Mouse (Mus musculus): Measurements from ENCODE around the gene Cerkl. TPM values are rescaled to one million over a fixed set of nuclear protein-coding genes. Genes with fewer than 3 reads are reported as not detected.

Gene Cerkl
- polyA plus RNA-seq, 1 experiment from 2014 or later, result 2.5 TPM

GRCm38 (mm10) chr2:79357835-79358234 is 98.8 kb downstream of the Cerkl start:
- ATAC-seq (ENCODE audit: low FRiP score), result no peak
- H3K36me3 ChIP-seq (ENCODE audit: control insufficient read depth, insufficient read depth, low read length), result no peaks in the 10 kb centered on the region
- H3K27me3 ChIP-seq (ENCODE audit: control insufficient read depth, insufficient read depth, low read length), result no peaks in the 10 kb centered on the region
- no peak overlapping the region for H3K4me2 ChIP-seq
- no peak overlapping the region for H3K4me3 ChIP-seq (ENCODE audit: low read depth, low read length)
- no peaks in the 10 kb centered on the region for H3K9me3 ChIP-seq (ENCODE audit: control insufficient read depth, low read length)
- H3K4me1 ChIP-seq (ENCODE audit: control insufficient read depth, insufficient read depth, low read length), result no peaks in the 10 kb centered on the region
- no peak overlapping the region for H3K27ac ChIP-seq (ENCODE audit: low read depth, low read length)
- 87% methylated on average over 3 of the region's 3 CpGs for WGBS
- peak; percentile 19 for DNase-seq (ENCODE audit: low spot score, missing footprints)
- no peak overlapping the region for H3K9ac ChIP-seq (ENCODE audit: low read length)

- H3K27me3 ChIP-seq (ENCODE audit: control insufficient read depth, insufficient read depth, low read length), result no peaks in the 10 kb centered on the region
- no peak overlapping the region for H3K4me2 ChIP-seq
- H3K36me3 ChIP-seq (ENCODE audit: control insufficient read depth, insufficient read depth, low read length), result no peaks in the 10 kb centered on the region
- H3K9ac ChIP-seq (ENCODE audit: low read length), result no peak overlapping the region
- H3K4me1 ChIP-seq (ENCODE audit: control insufficient read depth, insufficient read depth, low read length), result peaks cover 5% of the 10 kb centered on the region
- no peak overlapping the region for H3K27ac ChIP-seq (ENCODE audit: low read depth, low read length)
- H3K9me3 ChIP-seq (ENCODE audit: control insufficient read depth, low read length), result no peaks in the 10 kb centered on the region
- peak; percentile 14 for DNase-seq (ENCODE audit: low spot score, missing footprints)
- H3K4me3 ChIP-seq (ENCODE audit: low read depth, low read length), result no peak overlapping the region
- 94% methylated on average over 16 of the region's 16 CpGs for WGBS
- no peak for ATAC-seq (ENCODE audit: low FRiP score)
Measured at GRCm38 (mm10) chr2:79354773-79355172, 101.8 kb downstream of the Cerkl start.

- Histone ChIP-seq H3K36me3 (ENCODE audit: control insufficient read depth, insufficient read depth, low read length) (no peaks in the 10 kb centered on the region), H3K9me3 (ENCODE audit: control insufficient read depth, low read length) (no peaks in the 10 kb centered on the region), H3K27me3 (ENCODE audit: control insufficient read depth, insufficient read depth, low read length) (no peaks in the 10 kb centered on the region), H3K4me1 (ENCODE audit: control insufficient read depth, insufficient read depth, low read length) (peaks cover 5% of the 10 kb centered on the region), H3K4me3 (ENCODE audit: low read depth, low read length) (no peak overlapping the region), H3K27ac (ENCODE audit: low read depth, low read length) (no peak overlapping the region), H3K9ac (ENCODE audit: low read length) (no peak overlapping the region), H3K4me2 (no peak overlapping the region)
- DNase-seq (ENCODE audit: low spot score, missing footprints) (peak; percentile 35), ATAC-seq (ENCODE audit: low FRiP score) (no peak)
- 77% methylated on average over 4 of the region's 4 CpGs for WGBS
Measured at GRCm38 (mm10) chr2:79352100-79352802, 104.3 kb downstream of the Cerkl start.

GRCm38 (mm10) chr2:79351179-79352099 is 105.1 kb downstream of the Cerkl start:
- Histone ChIP-seq H3K4me3 (ENCODE audit: low read depth, low read length) (no peak overlapping the region), H3K4me1 (ENCODE audit: control insufficient read depth, insufficient read depth, low read length) (peaks cover 5% of the 10 kb centered on the region), H3K9ac (ENCODE audit: low read length) (no peak overlapping the region), H3K36me3 (ENCODE audit: control insufficient read depth, insufficient read depth, low read length) (no peaks in the 10 kb centered on the region), H3K9me3 (ENCODE audit: control insufficient read depth, low read length) (no peaks in the 10 kb centered on the region), H3K4me2 (no peak overlapping the region), H3K27me3 (ENCODE audit: control insufficient read depth, insufficient read depth, low read length) (no peaks in the 10 kb centered on the region), H3K27ac (ENCODE audit: low read depth, low read length) (no peak overlapping the region)
- 63% methylated on average over 6 of the region's 6 CpGs for WGBS
- peak; percentile 82 for ATAC-seq (ENCODE audit: low FRiP score)
- peak; percentile 90 for DNase-seq (ENCODE audit: low spot score, missing footprints)

- no peaks in the 10 kb centered on the region for H3K9me3 ChIP-seq (ENCODE audit: control insufficient read depth, low read length)
- DNase-seq (ENCODE audit: low spot score, missing footprints), result no peak
- no peak overlapping the region for H3K4me3 ChIP-seq (ENCODE audit: low read depth, low read length)
- ATAC-seq (ENCODE audit: low FRiP score), result no peak
- no peaks in the 10 kb centered on the region for H3K36me3 ChIP-seq (ENCODE audit: control insufficient read depth, insufficient read depth, low read length)
- no peaks in the 10 kb centered on the region for H3K27me3 ChIP-seq (ENCODE audit: control insufficient read depth, insufficient read depth, low read length)
- 88% methylated on average over 8 of the region's 8 CpGs for WGBS
- no peak overlapping the region for H3K9ac ChIP-seq (ENCODE audit: low read length)
- H3K27ac ChIP-seq (ENCODE audit: low read depth, low read length), result no peak overlapping the region
- no peak overlapping the region for H3K4me2 ChIP-seq
- H3K4me1 ChIP-seq (ENCODE audit: control insufficient read depth, insufficient read depth, low read length), result 0 out of 2 replicates have a peak, but pooled peaks cover 2% of the 10 kb centered on the region
Measured at GRCm38 (mm10) chr2:79343115-79343514, 113.5 kb downstream of the Cerkl start.

GRCm38 (mm10) chr2:79339003-79339402 is 117.6 kb downstream of the Cerkl start:
- no peak overlapping the region for H3K4me2 ChIP-seq
- H3K4me1 ChIP-seq (ENCODE audit: control insufficient read depth, insufficient read depth, low read length), result 0 out of 2 replicates have a peak, but pooled peaks cover 2% of the 10 kb centered on the region
- H3K4me3 ChIP-seq (ENCODE audit: low read depth, low read length), result no peak overlapping the region
- no peaks in the 10 kb centered on the region for H3K36me3 ChIP-seq (ENCODE audit: control insufficient read depth, insufficient read depth, low read length)
- H3K27ac ChIP-seq (ENCODE audit: low read depth, low read length), result no peak overlapping the region
- no peak for ATAC-seq (ENCODE audit: low FRiP score)
- no peak overlapping the region for H3K9ac ChIP-seq (ENCODE audit: low read length)
- H3K9me3 ChIP-seq (ENCODE audit: control insufficient read depth, low read length), result no peaks in the 10 kb centered on the region
- WGBS, result 56% methylated on average over 1 of the region's 1 CpGs
- no peaks in the 10 kb centered on the region for H3K27me3 ChIP-seq (ENCODE audit: control insufficient read depth, insufficient read depth, low read length)
- DNase-seq (ENCODE audit: low spot score, missing footprints), result no peak

GRCm38 (mm10) chr2:79336141-79336540 is 120.4 kb downstream of the Cerkl start:
- H3K9ac ChIP-seq (ENCODE audit: low read length), result no peak overlapping the region
- ATAC-seq (ENCODE audit: low FRiP score) (no peak), DNase-seq (ENCODE audit: low spot score, missing footprints) (no peak)
- no peak overlapping the region for H3K4me2 ChIP-seq
- no peak overlapping the region for H3K4me3 ChIP-seq (ENCODE audit: low read depth, low read length)
- H3K27me3 ChIP-seq (ENCODE audit: control insufficient read depth, insufficient read depth, low read length), result no peaks in the 10 kb centered on the region
- H3K4me1 ChIP-seq (ENCODE audit: control insufficient read depth, insufficient read depth, low read length), result 0 out of 2 replicates have a peak, but pooled peaks cover 2% of the 10 kb centered on the region
- H3K9me3 ChIP-seq (ENCODE audit: control insufficient read depth, low read length), result no peaks in the 10 kb centered on the region
- H3K36me3 ChIP-seq (ENCODE audit: control insufficient read depth, insufficient read depth, low read length), result no peaks in the 10 kb centered on the region
- H3K27ac ChIP-seq (ENCODE audit: low read depth, low read length), result no peak overlapping the region
- WGBS, result 60% methylated on average over 1 of the region's 1 CpGs

- DNase-seq (ENCODE audit: low spot score, missing footprints) (no peak), ATAC-seq (ENCODE audit: low FRiP score) (no peak)
- no peak overlapping the region for H3K4me2 ChIP-seq
- no peaks in the 10 kb centered on the region for H3K27me3 ChIP-seq (ENCODE audit: control insufficient read depth, insufficient read depth, low read length)
- 0 out of 2 replicates have a peak, but pooled peaks cover 2% of the 10 kb centered on the region for H3K4me1 ChIP-seq (ENCODE audit: control insufficient read depth, insufficient read depth, low read length)
- H3K4me3 ChIP-seq (ENCODE audit: low read depth, low read length), result no peak overlapping the region
- no peak overlapping the region for H3K9ac ChIP-seq (ENCODE audit: low read length)
- H3K9me3 ChIP-seq (ENCODE audit: control insufficient read depth, low read length), result no peaks in the 10 kb centered on the region
- H3K36me3 ChIP-seq (ENCODE audit: control insufficient read depth, insufficient read depth, low read length), result no peaks in the 10 kb centered on the region
- H3K27ac ChIP-seq (ENCODE audit: low read depth, low read length), result no peak overlapping the region
Measured at GRCm38 (mm10) chr2:79334661-79335060, 121.9 kb downstream of the Cerkl start.

GRCm38 (mm10) chr2:79328079-79328478 is 128.5 kb downstream of the Cerkl start:
- ATAC-seq (ENCODE audit: low FRiP score), result no peak
- WGBS, result 81% methylated on average over 2 of the region's 2 CpGs
- Histone ChIP-seq H3K27me3 (ENCODE audit: control insufficient read depth, insufficient read depth, low read length) (no peaks in the 10 kb centered on the region), H3K4me3 (ENCODE audit: low read depth, low read length) (no peak overlapping the region), H3K4me2 (no peak overlapping the region), H3K27ac (ENCODE audit: low read depth, low read length) (no peak overlapping the region), H3K36me3 (ENCODE audit: control insufficient read depth, insufficient read depth, low read length) (no peaks in the 10 kb centered on the region), H3K9ac (ENCODE audit: low read length) (no peak overlapping the region), H3K9me3 (ENCODE audit: control insufficient read depth, low read length) (no peaks in the 10 kb centered on the region), H3K4me1 (ENCODE audit: control insufficient read depth, insufficient read depth, low read length) (no peaks in the 10 kb centered on the region)
- DNase-seq (ENCODE audit: low spot score, missing footprints), result no peak

Data from midbrain, embryonic 11.5 days (tissue).